Mouse (Mus musculus) brain, embryonic 14.5 days (tissue): Measurements from ENCODE around the gene Glud1. TPM values are rescaled to one million over a fixed set of nuclear protein-coding genes. Genes with fewer than 3 reads are reported as not detected.

Experiments used
- DNase-seq: peaks from one replicate; pipeline ENCODE4 v3.0.0-alpha.2; 2011; ENCODE audit warnings: low read depth
- CTCF ChIP-seq: fragments of 200-500 bp; IDR thresholded peaks from 2 replicates; pipeline ENCODE4 v1.5.1; 2012; ENCODE audit warnings: inconsistent platforms, mild to moderate bottlenecking, moderate library complexity, borderline replicate concordance; ENCODE audit not compliant: insufficient read depth, insufficient read length; ENCODE audit errors: extremely low read depth
- POLR2A ChIP-seq: fragments of 200-500 bp; IDR thresholded peaks from 2 replicates; pipeline ENCODE4 v1.6.1; 2012; ENCODE audit warnings: mild to moderate bottlenecking, inconsistent platforms, borderline replicate concordance; ENCODE audit not compliant: poor library complexity, insufficient read depth, insufficient read length, severe bottlenecking; ENCODE audit errors: extremely low read depth
- polyA plus RNA-seq: library from polyadenylated mRNA; depleted of rRNA; stranded (reverse); fragments of >200 nt; gene quantifications from 2 replicates; pipeline ENCODE4 v1.2.3, GENCODE M21; 2012; rRNA removed

Gene Glud1
- 78.7 and 99.3 TPM in 2 replicates for polyA plus RNA-seq

DNA sequence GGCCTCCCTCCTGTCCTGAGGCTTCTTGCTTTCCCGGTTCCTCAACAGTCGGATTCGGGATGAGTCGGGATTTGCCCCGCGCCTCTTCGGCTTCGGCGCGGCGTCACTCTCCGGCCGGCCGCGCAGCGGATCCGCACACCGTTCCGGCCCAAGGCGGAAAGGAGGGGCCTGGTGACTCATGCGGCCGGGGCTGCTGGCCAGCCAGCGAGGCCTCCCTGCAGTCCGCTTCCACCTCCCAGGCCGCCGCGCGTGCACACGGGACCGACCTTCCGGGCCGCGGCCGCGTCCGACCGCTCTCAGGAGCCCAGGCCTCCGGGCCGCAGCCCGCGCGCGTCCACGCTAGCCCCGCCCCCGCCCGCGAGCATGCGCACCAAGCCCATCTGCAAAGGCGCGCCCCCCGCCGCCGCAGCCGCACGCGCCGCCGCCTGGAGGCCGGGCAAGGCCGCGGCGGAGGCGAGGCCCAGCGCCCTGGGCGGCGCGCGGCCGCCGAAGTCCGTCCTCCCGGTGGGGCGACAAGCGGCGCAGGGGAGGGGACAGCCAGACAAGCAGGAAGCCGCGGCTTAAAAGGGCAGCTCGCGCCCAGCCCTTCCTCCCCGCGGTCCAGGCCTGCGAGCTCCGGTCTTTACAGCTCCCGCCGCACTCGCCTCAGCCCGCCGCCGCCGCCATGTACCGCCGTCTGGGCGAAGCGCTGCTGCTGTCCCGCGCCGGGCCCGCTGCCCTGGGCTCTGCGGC lies at the start of gene Glud1, which contains the start of gene Shld2:
Gene Glud1, plus strand, starts transcription at position 494 of the 732 bp plus-strand sequence.
Gene Shld2, minus strand, starts transcription at position 260 of the 732 bp plus-strand sequence.
- peak; percentile 3; the same call in 1 of the 2 replicates for TF ChIP-seq CTCF
- TF ChIP-seq POLR2A = peak; percentile 99

GRCm38 (mm10) chr14:34268046-34268445 lies 42.5 kb upstream of the Glud1 start:
- no peak for DNase-seq
- TF ChIP-seq POLR2A = no peak
- no peak for TF ChIP-seq CTCF

More for the DNA sequence above, at the start of gene Glud1, which contains the start of gene Shld2:
- DNase-seq = peak; percentile 98

- peak; percentile 70 for DNase-seq
- TF ChIP-seq POLR2A (no peak), CTCF (no peak)
Measured at GRCm38 (mm10) chr14:34273280-34273679, 37.2 kb upstream of the Glud1 start.

GRCm38 (mm10) chr14:34274141-34274540 lies 36.4 kb upstream of the Glud1 start:
- TF ChIP-seq CTCF (no peak), POLR2A (no peak)
- no peak for DNase-seq

GRCm38 (mm10) chr14:34275225-34275624 lies 35.3 kb upstream of the Glud1 start:
- TF ChIP-seq CTCF (no peak), POLR2A (no peak)
- DNase-seq = no peak

DNA sequence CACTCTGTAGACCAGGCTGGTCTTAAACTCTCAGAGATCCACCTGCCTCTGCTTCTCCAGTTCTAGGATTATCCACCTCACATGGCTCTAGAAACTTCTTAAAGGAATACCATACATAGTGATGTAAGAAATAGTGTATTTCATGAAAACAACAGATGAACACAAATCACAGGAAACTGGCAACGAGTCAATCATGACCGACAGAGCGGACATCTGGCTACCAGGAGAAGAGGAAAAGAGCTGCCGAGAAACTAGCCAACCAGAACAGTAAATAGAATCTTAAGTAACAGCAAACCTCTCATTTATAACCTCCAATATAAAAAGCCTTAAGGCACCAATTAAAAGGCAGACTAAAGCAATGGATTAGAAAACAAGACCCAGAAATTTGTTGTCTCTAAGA lies 30.8 kb upstream of the Glud1 start:
- no peak for DNase-seq
- TF ChIP-seq POLR2A = no peak
- TF ChIP-seq CTCF = no peak

- no peak for DNase-seq
- TF ChIP-seq CTCF (no peak), POLR2A (no peak)
Measured at GRCm38 (mm10) chr14:34280798-34281197, 29.7 kb upstream of the Glud1 start.

DNA sequence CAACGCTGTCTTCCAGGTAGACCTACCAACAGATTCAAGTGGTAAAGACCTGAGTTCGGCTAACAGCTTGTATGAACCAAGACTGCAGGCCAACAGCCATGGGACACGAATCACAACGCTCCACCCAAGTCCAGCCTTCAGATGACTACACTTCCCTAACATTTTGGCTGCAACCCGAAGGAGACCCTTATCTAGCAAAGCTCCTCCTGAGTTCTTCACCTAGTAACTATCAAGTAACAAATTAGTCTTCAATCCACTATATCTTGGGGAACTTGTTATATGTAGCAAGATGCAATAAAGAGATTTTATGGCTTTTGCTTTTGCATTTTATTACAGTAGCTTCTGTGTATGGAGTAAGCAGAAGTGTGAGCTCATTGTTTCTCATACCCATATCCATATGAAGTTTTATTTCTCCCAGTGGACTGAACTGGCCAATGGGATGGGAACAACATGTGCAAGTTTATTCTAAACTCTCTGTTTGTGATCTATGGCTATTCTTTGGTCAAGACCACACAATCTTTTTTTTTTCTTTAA lies 28.7 kb upstream of the Glud1 start:
- TF ChIP-seq POLR2A (no peak), CTCF (no peak)

DNA sequence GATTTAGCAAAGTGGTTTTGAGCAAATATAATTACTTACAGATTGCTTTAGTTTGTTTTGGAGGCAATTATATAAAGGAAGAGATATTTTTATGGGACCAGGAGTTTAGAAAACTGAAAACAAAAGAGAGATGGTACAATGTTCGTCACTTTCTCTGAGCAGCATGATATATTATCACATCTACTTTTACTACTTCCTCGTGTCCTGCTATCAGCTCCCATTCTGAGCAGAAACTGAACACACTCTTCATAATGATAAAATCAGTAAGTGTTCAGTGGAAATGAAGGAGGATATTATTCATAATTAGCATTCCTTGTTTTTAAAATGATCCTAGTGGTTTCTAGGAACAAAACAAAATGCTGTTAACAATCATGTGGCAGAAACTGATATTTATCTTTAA lies 22.1 kb upstream of the Glud1 start:
- no peak for TF ChIP-seq CTCF
- no peak for TF ChIP-seq POLR2A
- no peak for DNase-seq

More for the DNA sequence above, 28.7 kb upstream of the Glud1 start:
- DNase-seq = no peak

DNA sequence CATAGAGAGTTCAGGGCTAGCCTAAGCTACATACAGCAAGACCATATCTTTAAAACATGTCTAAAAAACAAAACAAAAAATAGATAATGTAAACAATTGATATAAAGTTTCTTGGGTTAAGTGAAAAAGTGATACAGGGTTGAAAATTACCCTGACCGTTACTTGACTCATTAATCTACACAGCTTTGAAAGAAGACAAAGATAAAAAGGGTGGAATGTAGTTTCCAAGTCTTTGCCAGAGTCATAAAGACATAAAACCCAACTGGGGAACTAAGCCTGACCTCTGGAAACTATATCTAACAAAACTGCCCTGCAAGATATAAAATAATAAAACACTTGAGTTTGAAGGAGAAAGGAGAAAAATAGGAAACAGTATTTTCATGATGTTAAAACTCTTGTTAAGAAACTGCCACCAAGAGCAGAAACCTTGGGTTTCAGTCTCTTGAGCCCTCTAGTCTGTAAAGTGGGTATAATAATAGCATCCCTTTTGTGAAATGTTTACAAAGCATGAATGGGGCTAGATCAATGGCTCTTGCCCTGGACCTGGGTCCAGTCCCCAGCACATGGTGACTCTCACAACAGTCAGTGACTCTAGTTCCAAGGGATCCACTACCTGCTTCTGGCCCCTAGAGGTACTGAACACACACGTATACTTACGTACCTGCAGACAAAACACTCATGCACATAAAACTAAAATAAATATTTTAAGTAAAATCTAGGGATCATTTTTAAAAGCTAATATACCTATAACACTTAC lies 21.1 kb upstream of the Glud1 start:
- TF ChIP-seq POLR2A = no peak
- TF ChIP-seq CTCF = no peak
- DNase-seq = no peak

DNA sequence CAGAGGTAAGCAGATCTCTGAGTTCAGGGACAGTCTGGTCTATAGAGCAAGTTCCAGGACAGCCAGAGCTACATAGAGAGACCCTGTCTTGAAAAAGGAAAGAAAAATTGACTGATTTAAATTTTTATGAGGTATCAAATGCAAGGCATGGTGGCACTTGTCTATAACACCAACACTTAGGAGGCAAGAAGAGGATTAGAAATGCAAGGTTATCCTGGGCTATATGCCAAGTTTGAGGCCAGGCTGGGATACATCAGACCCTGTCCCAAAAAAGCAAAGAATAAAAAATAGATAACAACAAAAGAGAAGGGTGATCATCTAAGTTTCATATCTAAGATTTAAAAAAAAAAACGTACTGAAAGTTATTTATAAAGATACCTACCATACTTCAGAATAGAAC lies 20.3 kb upstream of the Glud1 start:
- DNase-seq = no peak
- TF ChIP-seq POLR2A = no peak
- no peak for TF ChIP-seq CTCF
